Mouse (Mus musculus): ENCODE measurements around the gene Ralgps2. TPM values are rescaled to one million over a fixed set of nuclear protein-coding genes. Genes with fewer than 3 reads are reported as not detected.

Gene Ralgps2
- total RNA-seq, 2 experiments from 2014 or later: 43.3 to 54.7 TPM

DNA sequence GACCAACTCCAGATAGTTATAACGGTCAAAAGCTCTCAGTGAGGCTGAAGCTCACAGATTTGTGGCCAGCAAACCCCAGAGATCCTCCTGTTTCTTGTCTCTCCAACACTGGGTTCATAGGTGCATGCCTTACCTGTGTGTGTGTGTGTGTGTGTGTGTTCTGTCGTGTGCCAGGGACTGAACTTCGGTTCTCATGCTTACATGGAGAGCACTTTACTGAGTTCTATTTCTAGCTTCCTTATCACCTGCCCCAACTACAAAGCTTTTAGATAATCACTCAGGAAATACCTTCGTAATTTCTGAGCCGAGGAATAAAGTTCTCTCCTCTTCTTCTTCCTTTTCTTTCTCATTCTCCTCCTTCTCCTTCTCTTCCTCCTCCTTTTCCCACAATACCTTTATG, 19.6 kb upstream of the Ralgps2 start:
- intact Hi-C loops (cut with DNase I): no loop called here
- no peak for DNase-seq (ENCODE audit: low spot score in 2 of 2)

DNA sequence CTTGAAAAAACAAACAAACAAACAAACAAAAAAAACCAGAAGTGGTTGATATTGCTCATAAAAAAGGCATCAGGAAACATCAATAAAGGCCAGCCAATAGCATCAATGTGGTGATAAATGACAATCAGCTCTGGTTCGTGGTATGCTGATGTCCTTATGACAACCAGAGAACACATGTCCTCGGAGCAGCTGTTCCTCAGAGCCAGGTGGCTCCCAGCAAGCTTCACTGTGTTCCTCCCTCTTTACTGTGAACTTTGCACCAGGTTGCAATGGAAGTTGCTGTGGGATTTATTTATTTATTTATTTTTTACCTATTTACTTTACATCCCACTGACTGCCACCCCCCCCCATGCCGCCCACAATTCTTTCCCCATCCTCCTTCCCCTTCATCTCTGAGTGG, 17.9 kb upstream of the Ralgps2 start:
- intact Hi-C loops (cut with DNase I): no loop called here
- DNase-seq (ENCODE audit: low spot score in 2 of 2): no peak

DNA sequence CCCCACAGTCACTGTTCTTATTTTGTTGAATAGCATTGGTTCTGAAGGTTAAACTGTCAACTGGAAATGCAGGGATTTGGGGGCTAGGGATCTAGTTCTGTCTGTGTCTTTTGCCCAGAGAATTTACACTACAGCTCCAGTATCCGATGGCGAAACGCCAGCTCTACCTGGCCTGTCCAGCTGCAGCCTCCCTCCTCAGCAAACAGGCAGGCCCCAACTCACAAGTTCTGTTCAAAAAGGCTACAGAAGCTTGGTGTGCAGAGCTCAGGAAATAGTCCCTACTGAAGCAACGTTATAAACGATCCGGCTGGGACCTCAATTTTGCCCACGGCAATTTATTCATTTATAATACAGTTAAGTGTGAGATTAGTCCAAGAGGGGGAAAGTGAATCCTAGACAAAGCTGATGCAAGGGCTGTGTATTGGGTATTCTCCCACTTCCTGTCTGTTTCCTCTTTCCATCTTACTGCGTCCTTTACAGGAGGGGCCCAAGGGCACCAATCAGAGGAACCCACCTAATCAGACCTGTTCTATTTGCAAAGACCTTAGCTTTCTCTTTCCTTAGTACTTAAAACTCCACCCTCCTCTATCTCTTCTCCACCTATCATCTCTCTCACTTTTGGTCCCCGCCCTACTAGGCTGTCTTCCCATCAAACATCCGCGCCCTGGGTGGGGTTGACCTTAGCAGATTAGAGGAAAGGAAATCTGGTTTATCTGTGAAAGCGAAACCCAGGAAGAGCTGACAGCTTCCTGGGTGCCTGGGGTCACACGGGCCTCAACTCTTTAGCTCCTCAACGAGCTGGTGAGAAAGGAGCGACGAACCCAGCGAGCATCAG, 16.7 kb upstream of the Ralgps2 start:
- DNase-seq (ENCODE audit: low spot score in 2 of 2): no peak
- intact Hi-C loops (cut with DNase I): no loop called here

DNA sequence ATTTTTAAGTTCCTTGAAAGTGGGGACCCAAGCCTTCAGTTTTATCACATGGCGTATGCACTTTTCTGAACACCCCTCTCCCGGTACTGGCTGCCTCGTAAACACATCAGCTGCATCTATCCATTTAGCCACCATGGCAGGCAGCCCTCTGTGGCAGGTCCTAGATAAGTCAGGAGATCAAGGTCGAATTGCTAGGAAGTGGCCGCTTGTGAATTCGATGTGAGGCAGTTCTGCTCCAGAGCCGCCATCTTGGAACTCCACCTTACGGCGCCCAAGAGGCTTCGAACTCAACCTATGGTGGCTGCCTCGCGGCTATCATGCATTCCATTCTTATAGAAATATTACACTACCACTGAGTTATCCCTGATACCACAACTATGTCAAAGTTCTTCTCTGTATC, 14.8 kb upstream of the Ralgps2 start:
- intact Hi-C loops (cut with DNase I): no loop called here
- no peak for DNase-seq (ENCODE audit: low spot score in 2 of 2)

DNA sequence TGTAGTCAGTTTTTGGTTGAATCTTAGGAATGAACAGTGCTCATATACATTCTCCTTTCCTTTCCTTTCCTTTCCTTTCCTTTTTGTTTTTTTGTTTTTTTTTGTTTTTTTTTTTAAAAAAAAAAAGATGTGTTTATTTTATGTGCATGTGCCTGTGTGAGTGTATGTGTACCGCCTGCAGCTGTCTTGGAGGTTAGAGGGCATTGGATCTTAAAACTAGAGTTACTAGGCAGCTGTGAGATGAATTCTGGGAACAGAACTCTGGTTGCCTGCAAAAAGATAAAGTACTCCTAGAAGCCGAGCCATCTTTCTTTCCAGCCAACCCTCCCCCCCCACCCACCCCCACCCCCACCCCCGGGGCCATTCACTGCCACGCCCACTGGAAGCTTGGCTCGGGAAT, 10.9 kb upstream of the Ralgps2 start:
- DNase-seq (ENCODE audit: low spot score in 2 of 2): no peak
- intact Hi-C loops (cut with DNase I): no loop called here

DNA sequence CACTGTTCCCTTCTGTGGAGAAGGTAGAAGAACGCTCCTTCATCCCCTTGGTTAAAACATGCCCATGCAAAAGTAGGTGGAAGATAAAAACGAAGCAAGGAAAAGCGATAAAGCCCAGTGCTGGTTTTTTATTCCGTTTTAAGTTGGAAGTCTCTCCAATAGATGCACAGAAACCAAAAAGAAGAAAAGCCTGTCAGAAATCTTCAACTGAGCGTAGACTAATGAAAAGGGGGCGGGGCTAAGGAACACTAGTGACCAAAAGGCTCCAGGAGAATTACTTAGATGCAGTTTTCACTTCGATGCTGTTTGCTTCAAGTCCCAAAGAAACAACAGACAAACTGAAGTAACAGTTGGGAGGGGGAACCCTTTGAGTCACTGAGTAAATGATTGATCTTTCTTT, 1.2 kb upstream of the Ralgps2 start:
- DNase-seq (ENCODE audit: low spot score in 2 of 2): no peak
- intact Hi-C loops (cut with DNase I): no loop called here

DNA sequence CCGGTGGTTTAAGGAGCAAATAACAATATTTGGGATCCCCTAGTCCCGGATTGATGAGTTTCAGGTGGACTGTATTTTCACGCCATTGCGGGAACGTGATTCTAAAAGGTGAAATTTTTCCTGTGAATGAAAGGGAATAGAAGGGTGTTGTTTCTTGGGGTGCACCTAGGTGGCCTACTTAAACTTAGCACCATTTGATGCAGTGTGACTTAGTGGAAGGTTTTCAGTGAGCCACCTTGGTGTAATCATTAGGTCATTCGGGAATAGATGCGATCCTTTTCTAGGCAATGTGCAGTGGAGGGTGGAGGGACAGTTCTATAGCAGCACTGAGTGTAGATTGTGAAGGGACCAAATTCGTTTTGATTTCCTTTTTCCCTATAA, 706 bp upstream of the Ralgps2 start:
- peak in 1 of 2 experiments; percentile 9 for DNase-seq (ENCODE audit: low spot score in 2 of 2)
- intact Hi-C loops (cut with DNase I): no loop called here

DNA sequence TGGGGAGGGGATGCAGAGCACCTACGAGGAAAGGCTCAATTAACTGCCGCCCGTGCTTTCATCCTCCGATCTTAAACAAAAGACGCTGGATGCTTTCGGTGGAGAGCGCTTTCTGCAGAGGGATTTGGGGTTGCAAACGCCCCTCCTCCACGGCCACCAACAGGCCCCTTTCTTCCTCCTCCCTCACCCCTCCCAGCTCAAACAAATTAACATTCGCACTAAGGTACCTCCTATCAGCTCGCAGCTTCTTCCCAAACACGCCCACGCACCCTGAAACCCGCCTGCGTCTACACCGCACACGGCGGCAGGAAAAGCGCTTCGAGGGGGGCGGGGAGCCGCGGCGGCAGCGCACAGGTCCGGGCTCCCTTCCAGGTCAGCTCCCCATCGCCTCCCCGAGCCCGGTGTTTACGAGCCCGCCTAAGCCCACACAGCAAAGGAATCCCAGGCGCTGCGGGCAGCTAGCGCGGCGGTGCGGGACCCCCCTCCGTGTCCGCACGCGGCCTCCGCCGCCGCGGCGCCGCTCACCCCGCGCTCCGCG, 652 bp downstream of the Ralgps2 start:
- intact Hi-C loops (cut with DNase I): loop anchor here (5.0 kb wide), 2 partner anchors 49 to 139 kb away; no protein-coding TSS in a partner anchor
- peak; percentile 85 to 87 for DNase-seq (ENCODE audit: low spot score in 2 of 2)

DNA sequence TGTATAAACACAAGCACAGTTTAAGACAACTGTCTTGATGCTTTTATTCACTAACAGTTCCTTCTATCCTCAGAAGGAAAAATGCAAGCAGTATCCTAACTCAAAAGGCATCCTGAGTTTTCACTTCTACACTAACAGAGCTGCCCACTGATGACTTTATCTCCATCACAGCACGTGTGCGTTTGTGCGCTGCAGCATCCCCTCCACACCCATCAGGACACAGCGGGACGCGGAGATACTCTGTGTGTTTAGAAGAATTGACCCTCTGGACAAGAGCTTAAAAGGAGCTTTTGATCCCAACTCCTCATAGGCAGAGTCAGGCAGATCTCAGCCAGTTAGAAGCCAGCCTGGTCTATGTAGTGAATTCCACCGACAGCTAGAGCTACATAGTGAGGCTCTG, 2.0 kb downstream of the Ralgps2 start:
- intact Hi-C loops (cut with DNase I): loop anchor here (5.0 kb wide), 2 partner anchors 50 to 140 kb away; no protein-coding TSS in a partner anchor
- DNase-seq (ENCODE audit: low spot score in 2 of 2): no peak

DNA sequence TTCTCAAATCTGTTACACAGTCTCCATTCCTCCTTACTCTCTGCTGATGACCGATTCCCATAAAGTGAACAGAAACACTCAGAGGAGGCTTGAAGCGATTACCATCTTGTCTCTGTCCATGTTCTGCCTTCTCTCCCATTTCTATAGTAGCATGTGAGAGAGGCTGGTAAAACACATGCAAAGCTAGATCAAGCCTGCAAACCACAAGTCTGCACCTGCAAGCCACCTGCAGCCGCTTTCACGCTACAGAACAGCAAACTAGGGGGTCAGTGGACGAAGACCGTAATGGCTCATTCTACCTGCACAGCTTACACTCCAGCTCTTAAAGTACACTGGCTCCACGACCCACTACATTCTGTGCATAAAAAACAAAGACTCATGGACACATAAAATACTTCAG, 5.7 kb downstream of the Ralgps2 start:
- intact Hi-C loops (cut with DNase I): no loop called here
- no peak for DNase-seq (ENCODE audit: low spot score in 2 of 2)

DNA sequence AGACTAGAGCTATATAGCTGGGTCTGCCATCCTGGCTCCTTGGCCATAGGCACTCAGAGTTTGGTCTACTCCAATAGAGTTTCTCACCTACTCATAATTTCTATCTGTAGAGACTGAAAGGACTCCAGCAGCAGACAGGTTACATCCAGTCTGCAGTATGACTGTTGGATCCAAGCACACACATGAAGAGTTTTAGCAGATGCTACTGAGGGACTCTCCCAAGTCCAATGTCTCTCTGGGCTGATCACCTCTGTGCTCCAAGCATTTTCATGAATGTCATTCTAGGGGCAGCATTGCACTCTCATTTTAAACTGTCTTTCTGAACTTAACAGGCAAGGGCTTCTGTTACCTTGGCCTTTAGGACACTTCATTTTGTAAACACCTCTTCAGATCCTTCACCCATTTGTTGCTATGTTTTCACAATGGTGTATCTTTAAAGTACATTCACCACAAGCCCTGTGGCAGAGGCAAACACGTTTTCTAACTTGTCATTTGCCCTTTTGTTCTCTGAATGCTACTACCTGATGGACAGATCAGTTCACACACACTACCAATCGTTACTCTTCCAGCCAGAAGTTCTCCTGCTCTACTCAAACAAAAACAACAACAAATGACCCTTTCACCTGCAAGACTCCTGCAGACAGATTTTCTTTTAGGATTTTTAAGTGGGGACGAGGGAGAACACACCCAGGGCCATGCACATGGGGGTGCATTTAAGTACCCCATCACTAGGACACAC, 7.2 kb downstream of the Ralgps2 start:
- intact Hi-C loops (cut with DNase I): no loop called here
- DNase-seq (ENCODE audit: low spot score in 2 of 2): no peak

DNA sequence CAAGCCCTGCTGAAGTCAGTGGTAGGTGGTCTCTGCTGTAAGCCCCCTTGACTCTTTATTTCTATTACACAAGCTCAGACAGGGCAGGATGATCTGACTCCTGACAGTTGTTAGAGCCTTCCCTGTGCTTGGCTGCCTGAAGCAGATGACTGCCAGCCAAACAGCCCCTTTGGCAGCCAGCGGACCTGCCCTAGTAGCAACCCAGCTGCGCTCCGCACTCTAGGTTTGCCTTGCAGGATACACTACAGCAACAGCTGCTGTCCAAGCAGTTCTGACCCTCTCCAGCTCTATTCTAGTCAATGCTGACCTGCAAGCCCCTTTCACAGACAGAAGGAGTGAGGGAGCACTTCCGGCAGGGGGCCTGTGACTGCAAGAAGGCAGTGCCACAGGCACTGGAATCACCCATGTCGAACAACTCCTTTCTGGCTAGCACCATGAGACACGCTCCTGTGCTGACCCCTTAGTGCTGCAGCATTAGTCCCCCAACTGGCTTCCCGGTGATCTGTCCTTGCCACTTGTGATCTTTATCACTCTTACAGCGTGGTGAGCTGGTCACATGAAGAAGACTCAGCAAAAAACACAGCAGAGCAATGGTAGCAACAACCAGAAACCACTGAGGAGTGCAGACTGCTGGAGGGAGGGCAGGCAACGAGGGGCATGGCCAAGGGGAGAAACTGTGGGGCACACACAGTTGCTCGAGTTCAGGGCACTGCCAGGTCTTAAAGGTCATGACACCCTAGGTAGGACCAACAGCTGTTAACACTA, 8.1 kb downstream of the Ralgps2 start:
- intact Hi-C loops (cut with DNase I): no loop called here
- DNase-seq (ENCODE audit: low spot score in 2 of 2): no peak

DNA sequence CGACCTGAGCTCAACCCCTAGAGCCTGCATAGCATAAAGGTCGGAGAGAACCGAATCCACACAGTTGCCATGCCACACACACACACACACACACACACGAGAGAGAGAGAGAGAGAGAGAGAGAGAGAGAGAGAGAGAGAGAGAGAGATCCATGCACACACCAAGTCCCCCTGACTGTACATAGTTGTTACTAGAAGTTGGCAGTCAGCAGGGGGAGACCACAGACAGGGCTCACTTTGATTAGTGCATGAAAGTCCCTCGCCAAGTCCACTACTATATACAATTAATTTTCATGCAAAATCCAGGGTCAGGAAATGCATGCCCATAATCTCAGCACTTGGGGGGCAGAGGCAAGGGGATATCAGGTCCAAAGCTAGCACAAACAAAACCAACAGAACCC, 9.2 kb downstream of the Ralgps2 start:
- intact Hi-C loops (cut with DNase I): no loop called here
- DNase-seq (ENCODE audit: low spot score in 2 of 2): no peak

DNA sequence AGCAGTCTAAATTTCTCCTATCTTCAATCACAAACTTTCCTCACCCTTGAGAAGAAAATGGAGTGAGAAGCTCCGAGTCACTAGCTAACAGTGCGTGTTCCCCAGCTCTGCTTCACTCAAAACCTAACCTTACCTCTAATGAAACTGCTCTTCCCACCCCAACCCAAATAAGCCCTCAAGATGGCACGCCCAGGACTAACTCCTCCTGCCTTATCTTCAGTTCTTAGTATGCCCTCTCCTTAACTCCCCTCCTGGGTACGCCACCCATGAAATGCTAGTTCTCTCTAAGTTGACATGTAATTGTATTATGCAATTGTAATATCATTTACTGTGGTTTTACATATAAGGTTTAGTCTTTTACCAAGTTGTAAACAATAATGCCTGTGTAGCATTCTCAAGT, 11.2 kb downstream of the Ralgps2 start:
- intact Hi-C loops (cut with DNase I): no loop called here
- no peak for DNase-seq (ENCODE audit: low spot score in 2 of 2)

DNA sequence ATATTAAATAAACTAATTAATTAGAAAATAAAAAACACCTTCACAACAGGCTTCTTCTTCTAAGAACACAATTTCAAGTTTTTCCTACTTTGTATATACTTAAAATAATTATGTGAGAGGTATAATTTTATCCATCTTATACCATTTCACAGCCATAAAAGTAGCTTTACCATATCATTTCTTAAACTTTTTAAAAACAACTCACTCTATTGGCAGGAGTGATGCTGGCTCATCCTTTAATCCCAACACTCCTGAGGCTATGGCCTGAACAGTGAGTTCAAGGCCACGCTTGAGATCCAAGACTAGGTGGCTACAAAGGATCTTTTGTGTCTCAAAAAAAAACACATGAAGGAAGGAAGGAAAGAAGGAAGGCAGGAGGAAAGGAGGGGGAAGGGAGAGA, 15.9 kb downstream of the Ralgps2 start:
- intact Hi-C loops (cut with DNase I): no loop called here
- DNase-seq (ENCODE audit: low spot score in 2 of 2): no peak

DNA sequence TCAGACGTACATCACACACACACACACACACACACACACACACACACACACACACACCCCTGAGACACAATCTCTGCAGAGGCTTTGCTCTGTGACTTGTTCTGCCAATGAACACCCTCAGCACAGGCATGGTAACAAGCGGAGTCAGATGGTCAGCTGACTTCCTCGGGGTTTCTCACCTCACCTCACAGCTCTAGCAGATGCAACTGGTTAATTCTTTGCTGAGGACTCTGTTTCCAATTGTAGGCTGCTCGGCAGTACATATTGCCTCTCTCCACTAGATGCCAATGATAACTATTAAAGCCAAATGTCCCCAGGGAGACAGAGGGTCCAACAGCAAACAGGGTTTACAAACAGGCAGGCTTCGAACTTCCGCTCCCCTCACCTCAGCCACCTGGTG, 16.5 kb downstream of the Ralgps2 start:
- intact Hi-C loops (cut with DNase I): no loop called here
- DNase-seq (ENCODE audit: low spot score in 2 of 2): no peak

DNA sequence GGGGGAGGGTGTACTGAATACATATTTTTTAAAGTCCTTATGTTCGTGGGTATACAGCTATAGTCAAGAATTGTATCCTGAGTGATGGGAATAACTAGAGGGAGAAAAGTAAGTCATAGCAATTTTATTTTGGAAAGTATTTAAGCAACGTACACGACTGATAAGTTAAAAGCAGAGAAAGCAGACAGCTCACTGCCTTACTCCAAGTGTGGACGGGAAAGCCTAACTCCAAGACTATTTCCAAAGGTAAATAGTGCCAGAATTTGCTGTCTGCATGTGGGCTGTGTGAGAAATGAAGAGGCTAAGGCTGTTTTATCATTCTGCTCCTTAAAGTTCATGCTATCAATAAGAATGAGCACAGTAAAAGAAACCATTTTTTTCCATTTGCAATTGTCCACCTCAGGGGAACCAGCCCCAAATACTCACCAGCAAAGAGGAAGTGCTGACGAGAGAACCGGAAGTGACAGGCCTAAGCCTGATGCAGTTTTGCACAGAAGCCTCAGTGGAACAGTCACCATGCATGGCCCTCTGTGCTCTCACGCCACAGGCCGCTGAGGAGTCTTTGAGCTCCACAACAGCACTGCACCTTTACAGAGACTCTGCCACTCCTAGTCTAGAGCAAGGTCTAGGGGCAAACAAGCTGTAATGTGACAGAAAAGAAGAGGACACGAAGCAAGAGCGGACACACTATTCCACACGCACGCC, 18.0 kb downstream of the Ralgps2 start:
- DNase-seq (ENCODE audit: low spot score in 2 of 2): no peak
- intact Hi-C loops (cut with DNase I): no loop called here

DNA sequence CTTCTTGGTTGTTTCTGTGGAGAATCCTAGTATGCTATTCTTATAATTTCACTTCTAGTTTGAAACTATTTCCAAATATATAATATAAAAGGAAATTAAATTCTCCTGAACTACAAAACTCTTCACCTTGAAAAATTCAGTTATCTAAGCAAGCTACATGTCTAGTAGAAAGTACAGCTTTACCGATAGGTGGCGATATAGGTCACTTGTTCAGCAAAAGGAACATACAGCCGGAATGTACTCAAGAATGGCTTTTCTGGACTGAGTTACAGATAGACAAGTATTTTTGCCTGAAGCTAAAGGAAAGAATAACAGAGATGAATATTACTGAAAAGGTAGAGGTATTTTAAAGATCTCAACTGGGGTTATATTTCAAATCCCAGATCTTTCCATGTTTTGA, 22.0 kb downstream of the Ralgps2 start:
- intact Hi-C loops (cut with DNase I): no loop called here
- peak; percentile 60 to 80 for DNase-seq (ENCODE audit: low spot score in 2 of 2)

DNA sequence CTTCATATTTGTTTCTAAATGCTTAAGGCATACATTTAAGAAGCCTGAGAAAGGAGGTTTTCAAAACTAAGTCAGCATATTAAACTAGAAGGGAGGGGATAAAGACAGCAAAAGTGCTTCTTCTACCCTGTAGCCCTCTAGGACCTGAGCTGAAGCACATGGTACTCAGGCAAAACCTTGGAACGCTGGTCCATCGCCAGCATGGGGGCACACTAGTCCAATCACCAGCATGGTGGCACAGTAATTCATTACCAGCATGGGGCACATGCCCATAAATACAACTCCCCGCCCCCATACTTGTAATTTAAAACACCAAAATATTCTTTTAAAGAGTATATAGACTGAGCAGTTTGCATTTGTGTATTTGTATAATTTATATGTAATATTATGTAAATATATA, 23.1 kb downstream of the Ralgps2 start:
- intact Hi-C loops (cut with DNase I): no loop called here
- DNase-seq (ENCODE audit: low spot score in 2 of 2): no peak
